Mouse (Mus musculus): ENCODE results near the gene Pphln1.

Gene Pphln1

DNA sequence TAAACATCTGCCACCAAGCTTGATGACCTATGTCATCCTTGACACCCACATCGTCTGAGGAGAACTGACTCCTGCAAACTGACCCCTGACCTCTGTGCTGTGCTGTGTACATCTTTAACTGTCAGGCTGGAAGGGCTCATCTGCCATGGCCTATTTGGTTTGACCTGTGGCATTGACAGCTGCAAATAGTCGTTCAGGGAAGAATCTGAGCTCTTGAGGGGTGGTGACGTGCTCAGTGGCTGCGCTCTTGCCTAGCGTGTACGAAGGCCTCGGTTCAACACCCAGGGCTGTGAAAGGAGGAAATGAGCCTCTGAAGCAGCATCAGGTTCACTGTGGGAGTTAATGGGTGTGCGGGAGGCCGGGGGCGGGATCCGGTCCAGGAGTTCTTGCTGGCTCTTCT, 35.7 kb downstream of the Pphln1 start:
- DNase-seq (ENCODE audit: low read depth, low spot score) = no peak

DNA sequence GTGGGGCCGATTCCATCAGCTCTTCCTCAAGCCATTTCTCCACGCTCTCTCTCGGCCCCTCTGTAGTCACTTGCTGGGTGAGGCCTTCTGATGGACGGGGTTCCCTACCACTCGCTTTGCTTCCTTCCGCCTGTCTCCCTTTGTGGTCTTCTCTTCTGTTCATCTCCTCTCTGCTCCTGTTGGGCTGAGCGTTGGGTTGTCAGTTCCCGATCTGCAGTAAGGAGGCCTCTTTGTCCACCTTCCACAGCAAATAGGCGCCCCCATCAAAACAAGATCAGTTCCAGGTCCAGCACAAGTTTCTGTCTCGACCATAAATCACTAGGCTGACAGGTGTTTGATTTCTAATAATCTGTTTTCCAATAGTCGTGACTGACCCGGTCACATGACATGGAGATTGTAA, 37.8 kb downstream of the Pphln1 start:
- no peak for DNase-seq (ENCODE audit: low read depth, low spot score)

DNA sequence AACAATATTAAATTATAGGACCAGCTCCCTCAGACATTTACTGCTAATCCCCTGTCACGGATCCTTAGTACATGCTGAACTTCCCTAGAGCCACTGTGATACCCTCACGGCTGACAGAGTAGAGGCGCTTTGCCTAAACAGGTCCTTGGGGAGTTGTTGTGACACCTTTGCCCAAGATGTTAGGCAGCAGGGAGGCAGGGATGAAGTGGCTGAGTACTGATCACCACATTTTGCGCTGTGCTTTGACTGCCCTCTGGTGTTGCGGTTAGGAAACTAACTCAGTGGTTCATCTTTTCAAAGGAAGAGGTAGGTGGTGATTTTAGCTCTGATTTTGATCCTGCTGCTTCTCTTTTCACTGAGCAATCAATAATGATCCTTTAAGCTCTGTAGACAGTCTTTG, 40.5 kb downstream of the Pphln1 start:
- peak; percentile 79 for DNase-seq (ENCODE audit: low read depth, low spot score)

DNA sequence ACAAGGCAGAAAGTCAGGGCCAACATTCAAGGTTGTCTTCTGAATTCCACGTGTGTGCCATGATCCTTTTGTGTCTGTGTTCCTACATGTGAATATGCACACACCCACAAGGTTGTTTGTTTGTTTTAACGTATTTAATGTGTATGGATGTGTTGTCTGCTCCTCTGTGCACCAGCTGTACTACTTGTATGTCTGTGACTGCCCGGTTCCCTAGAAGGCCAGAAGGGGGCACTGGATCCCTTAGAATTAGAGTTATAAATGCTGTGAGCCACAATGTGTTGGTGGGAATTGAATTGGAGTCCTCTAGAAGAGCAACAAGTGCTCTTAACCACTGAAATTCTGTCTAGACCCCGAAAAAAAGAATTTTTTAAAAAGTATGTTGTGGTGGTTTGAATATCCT, 44.1 kb downstream of the Pphln1 start:
- DNase-seq (ENCODE audit: low read depth, low spot score) = no peak

DNA sequence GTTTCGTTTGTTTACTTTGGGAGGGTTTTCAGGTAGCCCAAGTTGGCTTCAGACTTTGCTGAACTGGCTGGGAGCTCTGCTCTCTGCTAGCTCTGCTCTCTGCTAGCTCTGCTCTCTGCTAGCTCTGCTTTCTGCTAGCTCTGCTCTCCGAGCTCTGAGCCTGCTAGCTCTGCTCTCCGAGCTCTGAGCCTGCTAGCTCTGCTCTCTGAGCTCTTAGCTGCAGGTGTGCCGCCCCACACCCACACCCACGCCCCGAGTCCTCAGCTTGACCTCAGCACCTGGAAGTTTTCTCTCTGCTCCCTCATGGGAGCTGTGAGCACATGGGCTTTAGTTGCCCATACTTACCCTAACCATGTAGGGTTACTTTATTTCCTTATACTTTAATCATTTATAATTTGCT, 45.5 kb downstream of the Pphln1 start:
- DNase-seq (ENCODE audit: low read depth, low spot score) = peak; percentile 45

DNA sequence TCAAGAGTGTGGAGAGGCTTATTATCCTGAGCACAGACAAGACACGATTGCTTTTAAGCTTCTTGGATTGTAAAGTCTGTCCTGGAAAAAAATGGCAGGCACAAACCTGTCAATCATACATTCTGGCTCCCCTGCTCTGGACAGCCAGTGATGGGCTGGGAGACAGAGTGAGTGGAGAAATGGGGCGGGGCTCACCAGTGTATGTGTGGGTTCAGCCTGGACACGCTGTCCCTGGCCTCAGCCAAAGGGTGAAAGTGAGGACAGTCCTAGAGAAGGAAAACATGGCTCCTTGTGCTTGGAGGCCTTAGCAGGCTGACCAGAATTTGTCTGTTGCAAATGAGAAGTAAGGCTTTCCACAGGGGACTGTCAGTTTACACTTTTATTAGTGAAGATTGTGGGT, 50.7 kb downstream of the Pphln1 start:
- no peak for DNase-seq (ENCODE audit: low read depth, low spot score)

DNA sequence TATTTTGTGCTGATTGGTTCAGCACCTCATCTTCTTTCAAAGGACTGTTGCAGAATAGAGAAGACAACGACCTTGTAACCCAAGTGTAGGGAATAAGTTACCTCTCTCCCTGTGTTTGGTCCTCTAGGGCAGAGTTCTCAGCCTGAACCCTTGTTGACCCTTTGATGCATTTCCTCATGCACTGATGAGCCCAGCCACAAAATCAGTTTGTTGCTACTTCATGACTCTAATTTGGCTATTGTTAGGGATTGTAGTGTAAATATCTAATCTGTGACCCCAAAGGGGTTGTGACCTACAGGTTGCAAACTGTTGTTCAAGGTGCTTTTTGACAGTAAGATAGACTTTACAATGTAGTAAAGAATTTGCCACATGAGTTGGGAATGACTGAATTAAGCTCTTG, 55.1 kb downstream of the Pphln1 start:
- DNase-seq (ENCODE audit: low read depth, low spot score) = no peak

DNA sequence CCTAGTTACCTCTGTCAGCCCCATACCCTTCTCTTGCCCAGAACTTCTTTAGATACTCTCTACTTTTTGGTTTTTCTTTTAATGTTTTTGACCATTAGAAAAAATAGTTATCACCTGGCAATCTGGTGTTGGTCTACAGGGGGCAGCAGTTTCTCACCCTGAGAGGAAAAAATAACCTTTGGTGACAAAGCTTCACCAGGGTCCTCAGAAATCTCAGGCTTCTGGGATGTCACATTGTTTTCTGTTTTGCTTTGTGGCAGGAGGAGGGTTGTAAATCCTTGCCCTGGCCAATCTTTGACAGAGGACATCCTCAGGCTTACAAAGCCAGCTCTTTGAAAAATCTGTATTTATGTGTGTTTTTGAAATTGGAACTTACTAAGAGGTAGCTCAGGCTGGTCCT, 57.9 kb downstream of the Pphln1 start:
- peak; percentile 12 for DNase-seq (ENCODE audit: low read depth, low spot score)

DNA sequence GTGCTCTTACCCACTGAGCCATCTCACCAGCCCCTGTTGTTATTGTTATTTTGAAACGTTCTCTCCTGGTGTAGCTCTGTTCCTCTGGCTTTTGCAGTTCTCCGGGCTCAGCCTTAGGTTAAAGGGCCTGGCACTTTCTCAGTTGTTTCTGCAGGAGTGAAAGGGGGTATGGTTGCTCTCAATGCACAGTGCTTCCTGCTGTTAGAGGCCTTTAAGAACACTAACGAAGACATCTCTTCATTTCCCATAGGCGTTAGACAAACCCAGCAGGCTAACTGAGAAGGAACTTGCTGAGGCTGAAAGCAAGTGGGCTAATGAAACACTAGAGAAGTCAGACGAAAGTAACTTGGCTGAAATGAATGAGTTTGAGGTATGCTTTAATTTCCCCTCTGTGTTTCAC, 61.3 kb downstream of the Pphln1 start:
- DNase-seq (ENCODE audit: low read depth, low spot score) = no peak

DNA sequence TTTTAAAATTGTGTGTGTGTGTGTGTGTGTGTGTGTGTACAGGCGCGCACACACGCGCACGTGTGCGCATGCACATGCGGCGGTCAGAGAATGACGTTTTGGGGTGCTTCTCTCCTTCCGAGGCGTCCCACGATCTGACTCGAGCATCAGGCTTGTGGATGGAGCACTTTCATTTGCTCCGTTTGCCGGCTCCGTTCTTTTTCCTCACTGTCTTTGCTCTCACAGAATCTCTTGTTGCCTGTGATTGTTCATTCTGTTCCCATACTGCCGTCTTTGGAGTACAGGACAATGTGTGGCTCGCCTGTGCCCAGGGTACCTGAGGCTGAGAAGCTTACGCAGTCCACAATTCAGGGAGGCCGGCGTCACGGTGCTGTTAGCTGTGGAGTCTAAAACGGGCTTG, 62.9 kb downstream of the Pphln1 start:
- DNase-seq (ENCODE audit: low read depth, low spot score) = no peak

DNA sequence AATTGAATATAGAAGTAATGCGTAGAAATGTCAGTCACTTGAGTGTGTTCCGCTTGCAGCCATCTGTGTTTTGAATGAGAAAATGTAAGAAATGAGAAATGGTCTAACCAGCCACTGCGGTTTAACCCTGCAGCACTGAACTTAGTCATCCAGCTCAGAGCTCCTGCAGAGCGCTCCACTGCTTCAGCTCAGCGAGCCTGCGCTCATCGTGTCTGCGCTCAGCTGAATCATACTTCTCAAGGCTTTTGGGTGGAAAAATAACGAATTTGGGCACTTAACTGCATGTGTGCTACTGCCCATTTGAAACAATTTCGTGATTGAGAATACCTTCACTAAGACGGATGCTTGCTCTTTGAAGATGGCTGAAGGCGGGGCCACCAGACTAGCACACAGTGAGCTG, 73.5 kb downstream of the Pphln1 start:
- DNase-seq (ENCODE audit: low read depth, low spot score) = peak; percentile 78

DNA sequence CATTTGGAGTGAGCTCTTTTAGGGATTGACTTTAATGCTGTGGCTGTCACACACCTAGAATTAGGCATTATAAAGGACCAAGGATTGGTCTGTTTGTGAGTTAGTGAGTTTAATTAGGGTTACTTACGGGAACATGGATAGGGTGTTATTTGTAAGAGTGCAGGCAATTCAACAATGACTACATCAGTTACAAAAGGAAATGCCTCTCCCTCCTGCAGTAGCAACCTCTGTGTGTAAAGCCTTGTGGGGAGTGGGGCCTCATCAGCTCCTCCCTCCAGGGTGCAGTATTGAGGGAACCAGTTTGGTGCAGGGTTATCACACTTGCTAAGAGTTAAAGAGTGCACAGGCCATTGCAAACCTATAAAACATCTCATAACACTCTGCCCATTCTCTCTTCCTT, 73.9 kb downstream of the Pphln1 start:
- DNase-seq (ENCODE audit: low read depth, low spot score) = peak; percentile 16

DNA sequence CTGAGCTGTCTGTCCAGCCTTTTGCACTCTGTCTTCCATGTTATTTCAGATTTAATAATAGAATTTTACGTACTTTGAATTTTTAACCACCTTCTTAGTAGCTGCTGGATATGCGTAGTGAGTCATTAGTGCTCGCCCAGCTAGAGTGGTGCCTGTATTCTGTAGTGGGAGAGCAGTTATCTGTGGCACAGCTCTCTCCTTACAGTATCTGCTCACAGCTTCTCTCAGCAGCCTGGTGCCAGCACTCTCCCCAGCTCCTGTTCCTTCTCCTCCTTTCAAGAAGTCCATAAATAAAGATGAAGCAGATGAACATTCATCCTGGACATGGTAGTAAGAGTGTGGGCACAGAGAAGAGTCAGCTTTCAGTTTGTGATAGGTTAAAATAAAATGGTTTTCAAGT, 76.1 kb downstream of the Pphln1 start:
- peak; percentile 73 for DNase-seq (ENCODE audit: low read depth, low spot score)

DNA sequence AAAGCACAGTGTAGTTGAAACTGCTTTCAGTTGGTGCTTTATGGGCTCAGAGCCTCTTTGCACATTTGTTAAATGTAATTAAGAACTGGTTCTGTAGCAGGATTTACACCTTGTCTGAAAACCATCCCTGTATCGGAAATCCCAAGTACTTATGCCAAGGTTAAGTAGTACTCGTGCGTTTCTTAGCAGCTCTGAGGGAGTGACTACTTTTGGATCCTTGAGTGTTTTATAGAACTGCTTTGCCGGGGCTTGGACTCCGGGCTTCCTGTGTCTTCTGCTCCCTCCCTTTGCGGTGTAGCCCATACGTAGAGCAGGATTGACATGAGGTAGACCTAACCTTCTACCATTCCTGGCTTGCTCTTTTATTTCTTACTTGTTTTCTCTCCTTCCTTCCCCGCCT, 77.5 kb downstream of the Pphln1 start:
- no peak for DNase-seq (ENCODE audit: low read depth, low spot score)

DNA sequence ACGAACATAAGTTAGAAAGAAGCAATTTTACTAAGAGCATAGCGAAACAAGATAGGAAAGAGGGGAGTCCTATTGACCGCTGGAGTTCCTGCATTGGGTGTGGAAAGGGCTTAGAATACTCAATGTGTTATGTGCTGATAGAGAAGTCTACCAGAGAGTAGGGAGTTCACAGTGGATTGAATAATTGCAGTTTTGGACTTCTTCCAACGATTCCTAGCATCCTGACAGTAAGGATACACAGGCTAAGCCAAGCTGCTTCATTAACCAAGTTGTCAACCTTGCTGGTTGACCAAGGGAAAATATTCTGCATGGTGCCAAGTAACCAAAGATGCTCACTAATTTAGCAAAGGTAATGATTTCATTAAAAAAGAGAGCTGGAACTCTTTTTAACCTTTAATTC, 79.6 kb downstream of the Pphln1 start:
- DNase-seq (ENCODE audit: low read depth, low spot score) = peak; percentile 53

DNA sequence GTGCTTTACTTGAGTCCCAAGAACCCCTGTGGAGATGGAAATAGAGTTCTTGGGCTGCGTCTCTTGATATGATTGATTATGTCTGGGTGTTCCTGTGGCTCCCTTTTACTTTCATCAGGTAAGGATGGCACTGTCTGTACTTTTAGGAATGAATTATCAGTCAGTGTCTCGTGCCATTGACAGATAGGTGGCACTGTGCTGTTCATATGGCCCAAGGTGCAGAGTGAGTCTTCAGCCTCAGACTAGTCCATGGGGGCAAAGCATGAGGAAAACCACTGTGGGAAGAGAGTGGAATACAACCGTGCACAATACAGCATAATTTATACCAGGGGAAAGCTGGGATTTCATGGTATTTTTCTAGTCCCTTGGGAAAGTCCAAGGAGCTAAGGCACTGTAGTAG, 80.5 kb downstream of the Pphln1 start:
- no peak for DNase-seq (ENCODE audit: low read depth, low spot score)

DNA sequence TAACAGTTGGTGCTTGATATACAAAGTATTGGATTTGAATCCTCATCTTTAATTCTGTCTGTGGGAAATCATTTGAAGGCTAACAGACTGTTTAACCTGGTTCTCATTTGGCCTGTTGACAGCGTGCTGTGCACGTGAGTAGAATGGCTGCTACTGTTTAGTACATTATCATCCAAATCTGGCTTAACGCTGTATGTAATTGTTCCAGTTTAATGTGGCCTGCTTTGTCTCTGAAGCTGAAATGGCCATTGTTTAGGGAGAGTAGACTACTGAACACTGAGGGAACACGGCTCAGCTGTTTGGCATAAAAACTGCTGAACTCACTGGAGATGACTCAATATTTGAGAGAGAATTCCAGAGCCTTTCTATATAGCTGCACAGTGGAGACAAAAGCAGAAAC, 81.3 kb downstream of the Pphln1 start:
- peak; percentile 91 for DNase-seq (ENCODE audit: low read depth, low spot score)

DNA sequence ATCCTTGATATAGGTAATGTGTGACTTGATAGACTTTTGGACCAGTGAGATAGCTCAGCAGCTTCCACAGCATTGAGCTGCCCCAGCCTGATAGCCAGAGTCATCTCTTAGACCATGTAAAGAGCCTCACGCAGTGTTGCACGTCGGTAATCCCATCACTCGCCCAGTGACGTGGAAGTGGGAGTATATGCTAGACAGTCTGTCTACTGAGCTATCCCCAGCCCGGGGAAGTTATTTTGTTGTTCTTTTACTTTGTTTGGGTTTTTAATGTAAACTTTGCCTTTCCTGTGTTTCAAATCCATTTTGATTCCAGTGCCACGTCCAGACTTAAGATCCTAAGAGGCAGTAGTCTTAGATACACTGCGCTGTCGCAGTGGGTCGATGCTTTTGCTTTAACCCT, 83.0 kb downstream of the Pphln1 start:
- DNase-seq (ENCODE audit: low read depth, low spot score) = no peak

DNA sequence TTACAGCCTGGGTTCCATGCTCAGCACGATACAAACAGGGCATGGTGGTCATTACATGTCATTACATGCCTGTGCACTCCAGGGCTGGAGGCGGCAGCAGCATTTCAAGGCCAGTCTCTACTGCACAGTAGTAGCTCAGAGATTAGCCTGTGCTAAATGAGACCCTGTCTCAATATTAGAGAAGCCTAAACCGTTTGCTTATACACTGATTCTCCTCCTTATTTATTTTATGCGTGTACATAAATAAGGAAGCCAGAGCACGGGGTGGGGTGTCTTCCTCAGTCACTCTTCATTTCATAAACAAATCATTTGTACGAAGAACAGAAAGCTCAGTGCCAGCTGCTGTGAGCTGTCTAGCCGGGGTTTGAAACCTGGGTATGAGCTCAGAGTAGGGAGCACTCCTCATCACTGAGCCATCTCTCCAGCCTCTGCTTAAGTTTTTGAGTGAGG, 86.1 kb downstream of the Pphln1 start:
- DNase-seq (ENCODE audit: low read depth, low spot score) = no peak

DNA sequence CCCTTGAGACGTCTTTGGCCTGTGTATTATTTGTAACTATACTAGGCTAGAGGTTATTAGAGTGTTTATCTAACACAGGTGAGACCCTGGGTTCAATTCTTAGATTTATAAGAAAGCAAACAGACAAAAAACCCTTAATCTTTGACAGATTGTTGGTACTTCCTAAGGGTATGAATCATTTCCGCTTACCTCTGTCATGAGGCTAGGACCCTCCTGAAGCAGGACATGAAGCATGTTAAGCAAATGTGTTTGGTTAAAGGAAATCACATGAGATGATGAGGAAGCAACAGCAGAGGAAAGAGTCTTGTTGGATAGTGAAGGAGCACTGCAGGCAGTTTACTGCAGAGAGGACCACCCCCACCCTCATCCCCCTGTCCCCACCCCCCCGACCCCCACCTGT, 87.1 kb downstream of the Pphln1 start:
- no peak for DNase-seq (ENCODE audit: low read depth, low spot score)

DNA sequence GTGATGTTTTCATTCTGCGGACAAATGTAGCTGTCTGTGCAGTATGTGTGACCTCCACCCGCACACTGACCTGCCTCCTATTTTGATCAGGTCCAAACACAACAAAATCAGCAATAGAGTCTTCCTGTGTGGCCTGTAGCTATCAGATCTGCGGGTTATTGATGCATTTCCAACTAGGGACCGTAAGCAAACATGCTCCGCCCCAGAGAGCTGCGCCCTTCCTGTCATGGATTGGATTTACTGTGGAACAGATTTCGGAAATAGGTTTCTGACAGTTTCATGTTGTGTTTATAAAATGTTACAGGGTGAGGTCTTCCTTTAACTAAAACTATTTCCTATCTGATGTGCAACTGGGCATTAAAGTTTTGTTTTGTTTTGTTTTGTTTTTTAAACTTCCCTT, 87.9 kb downstream of the Pphln1 start:
- no peak for DNase-seq (ENCODE audit: low read depth, low spot score)

DNA sequence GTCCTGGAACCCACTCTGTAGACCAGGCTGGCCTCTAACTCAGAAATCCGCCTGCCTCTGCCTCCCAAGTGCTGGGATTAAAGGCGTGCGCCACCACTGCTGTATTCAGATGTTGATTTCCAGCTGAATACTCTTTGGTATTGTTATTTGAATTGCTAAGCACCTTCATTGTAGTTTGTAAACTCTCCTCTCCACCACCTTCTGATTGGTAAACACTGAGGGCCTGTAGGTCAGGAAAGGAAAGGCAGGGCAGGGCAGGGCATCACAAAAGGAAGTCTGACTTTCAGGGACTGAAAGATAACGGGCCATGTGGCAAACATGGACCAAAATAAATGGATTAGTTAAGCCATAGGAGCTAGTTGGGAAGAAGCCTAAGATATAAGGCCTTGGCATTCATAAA, 91.4 kb downstream of the Pphln1 start:
- DNase-seq (ENCODE audit: low read depth, low spot score) = no peak

DNA sequence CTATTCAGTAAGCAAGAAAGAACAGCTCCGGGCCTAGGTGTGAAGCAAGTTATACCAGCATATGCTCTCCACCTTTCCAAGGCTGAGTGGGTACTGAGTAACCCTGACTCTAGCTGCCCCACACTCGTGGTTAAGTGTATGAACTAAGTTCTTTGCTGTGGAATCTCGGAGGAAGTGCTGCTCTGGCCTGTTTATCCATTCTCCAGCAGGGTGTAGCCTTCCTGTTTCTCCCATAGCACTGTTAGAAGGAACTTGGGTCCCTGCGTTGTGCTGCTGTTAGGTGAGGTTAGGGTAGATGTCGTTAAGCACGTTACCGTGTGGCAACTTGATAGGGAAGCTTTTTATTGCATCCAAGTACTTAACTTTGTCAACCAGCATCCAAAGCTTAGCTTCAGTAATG, 96.5 kb downstream of the Pphln1 start:
- no peak for DNase-seq (ENCODE audit: low read depth, low spot score)

DNA sequence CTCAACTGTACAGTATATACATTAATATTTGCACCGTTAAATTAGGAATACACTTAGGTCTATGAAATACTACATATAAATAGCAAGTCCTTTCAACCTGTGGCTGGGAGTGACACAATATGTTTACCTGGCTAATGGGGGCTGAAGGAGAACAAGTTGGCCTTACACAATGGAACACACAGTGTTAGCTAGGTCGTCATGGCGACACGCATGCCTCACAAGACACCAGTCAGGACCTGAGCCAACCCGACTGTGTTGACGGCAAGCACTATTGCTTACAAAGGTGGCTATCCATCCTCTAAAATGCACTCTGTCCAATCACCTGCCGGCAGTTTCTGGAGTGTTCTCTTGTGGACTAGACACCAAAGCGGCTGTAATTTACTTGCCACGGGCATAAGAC, 101.7 kb downstream of the Pphln1 start:
- no peak for DNase-seq (ENCODE audit: low read depth, low spot score)

DNA sequence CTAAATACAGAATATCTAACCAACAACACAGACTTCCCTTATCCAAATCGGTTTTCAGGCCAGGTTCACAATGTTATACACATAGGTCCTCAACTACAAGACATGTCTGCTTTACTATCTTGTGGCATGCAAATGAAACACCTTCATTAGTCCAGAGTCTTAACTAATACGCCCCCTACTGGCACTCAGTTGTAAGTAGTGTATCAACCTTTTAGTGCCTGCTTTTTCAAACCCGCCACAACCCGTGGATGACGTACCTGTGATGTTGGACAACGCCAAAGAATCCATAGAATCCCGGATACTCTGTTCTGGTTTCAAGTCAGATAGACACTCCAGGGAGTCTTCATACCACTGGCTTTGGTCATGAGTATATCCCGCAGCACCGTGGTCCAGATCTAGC, 104.6 kb downstream of the Pphln1 start:
- no peak for DNase-seq (ENCODE audit: low read depth, low spot score)
